Mouse (Mus musculus) mouse trophoblast stem cell (cell line): Measurements from ENCODE around the gene Opn3.

Experiments
- in situ Hi-C, 2 experiments: fragments of 300-500 bp; cut with MseI, MboI; formaldehyde crosslinking; loops; 2 replicates in 1 of 2; 3 replicates in 1 of 2; pipeline ENCODE4 v1.15.1; 2025

The Opn3 gene

DNA sequence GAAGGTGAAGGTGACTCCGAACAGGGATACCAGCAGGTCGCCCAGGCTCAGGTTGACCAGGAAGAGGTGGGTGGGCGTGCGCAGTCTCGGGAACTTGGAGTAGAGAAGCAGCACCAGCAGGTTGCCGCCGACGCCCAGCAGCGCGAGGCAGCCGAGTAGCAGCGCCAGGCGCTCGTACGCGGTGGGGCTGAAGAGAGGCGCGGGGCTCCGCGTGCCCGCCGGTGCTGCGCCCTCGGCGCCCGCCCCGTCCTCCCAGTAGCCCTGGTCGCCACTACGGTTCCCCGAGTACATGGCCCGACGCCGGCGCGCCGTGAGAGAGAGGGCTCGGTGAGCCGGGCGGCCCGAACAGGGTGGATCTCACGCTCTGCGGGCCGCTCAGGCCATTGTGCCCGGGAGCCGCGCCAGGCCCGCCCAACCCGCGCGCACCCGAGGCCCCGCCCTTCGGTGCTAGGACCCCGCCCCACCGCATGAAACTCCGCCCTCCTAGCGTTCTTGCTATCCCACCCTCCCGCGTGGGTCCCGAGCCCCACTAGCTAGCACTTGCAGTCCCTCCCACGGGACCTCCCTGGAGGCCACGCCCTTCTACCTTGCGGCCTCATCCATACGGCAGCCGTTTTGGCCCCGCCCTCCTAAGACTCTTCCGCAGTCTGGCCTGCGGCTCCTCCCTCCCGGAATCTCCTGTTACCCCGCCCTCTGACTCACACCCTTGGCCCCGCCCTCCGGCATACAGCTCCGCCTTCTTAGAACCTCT, at the start of gene Opn3, which contains the start of gene Chml:
Gene Opn3 (minus strand): TSS at position 531 of the 751 bp plus-strand sequence.
Gene Chml (minus strand): TSS at position 656 of the 751 bp plus-strand sequence.
- in situ Hi-C loops = no loop called here

DNA sequence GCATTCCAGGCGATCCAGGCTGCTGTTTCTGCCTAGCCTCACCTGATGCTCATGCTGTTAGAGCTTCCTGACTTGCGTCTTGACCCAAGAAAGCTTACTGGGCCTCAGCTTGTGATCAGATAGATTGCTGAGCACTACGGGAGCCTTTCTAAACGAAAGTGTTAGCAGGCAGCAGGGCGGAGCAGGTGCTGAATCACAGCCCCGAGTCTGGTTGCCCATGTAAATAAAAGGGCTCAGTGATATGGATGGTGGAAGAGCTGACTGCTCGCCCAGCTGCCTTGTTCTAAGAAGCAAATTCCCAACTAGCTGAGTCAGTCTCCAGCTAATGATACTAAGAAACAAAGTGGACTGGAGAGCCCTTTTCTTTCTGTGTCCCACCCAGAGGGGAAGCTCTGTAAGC, 33.2 kb upstream of the Opn3 start:
- in situ Hi-C loops = no loop called here

DNA sequence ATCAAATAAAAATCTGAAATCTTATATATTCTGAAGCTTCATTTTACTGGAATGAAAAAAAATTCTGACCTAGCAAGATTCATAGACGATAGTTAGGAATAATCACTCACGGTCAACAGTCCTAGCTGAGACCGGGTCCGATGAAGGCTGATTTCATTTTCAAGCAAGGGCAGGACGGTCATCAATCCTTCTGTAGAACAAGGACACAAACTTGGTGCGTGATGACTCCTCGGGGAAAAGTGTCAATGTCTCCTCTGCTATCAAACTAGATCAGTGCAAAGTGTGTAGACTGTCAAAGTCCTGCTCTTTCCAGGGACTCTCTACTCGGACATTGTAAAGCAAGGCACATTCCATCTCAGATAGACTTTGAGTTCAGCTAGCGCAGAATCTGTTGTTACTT, 24.3 kb upstream of the Opn3 start:
- in situ Hi-C loops = no loop called here

DNA sequence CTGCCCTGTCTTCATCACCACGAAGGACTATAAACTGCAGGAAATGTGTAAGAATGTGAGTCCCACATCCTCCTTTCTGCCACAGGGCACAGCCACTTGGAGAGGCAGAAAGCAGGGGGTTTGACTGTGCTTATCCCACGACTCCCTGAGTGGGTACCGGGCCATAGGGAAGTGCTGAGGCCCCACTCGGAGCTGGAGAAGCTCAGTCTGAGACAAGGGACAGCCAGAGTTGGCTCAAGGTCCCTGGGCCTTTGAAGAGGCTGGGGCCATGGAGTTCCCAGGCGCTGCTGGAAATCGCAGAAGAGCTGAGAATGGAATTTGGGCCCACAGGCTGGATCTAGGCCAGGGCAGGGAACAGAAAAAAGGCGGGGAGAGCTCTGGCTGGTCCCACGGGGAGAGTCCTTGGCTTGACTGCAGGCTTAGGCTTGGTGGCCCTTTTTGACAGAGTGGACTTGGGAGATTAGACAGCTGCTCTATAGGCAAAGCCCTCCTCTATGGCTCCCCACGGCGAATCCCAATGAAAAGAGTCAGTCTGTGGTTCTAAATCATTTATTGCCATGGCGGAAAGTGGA, 19.8 kb upstream of the Opn3 start:
- in situ Hi-C loops = no loop called here

DNA sequence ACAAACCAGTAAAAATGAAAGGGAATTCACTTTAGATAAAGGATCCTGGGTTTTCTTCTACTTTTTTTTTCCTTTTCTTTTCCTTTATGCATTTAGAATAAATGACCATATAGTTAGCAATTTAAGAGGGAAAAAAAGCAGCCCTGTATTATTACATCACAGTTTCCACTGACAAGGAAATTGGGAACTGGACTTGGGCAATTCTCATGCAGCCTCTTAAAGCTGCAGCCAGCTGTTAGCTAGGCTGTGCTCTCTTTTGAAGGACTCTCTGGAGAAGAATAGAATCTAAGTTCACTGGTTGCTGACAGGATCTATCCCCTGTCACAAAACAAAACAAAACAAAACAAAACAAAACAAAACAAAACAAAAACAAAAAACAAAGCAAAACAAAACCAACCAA, 15.4 kb upstream of the Opn3 start:
- in situ Hi-C loops = no loop called here

DNA sequence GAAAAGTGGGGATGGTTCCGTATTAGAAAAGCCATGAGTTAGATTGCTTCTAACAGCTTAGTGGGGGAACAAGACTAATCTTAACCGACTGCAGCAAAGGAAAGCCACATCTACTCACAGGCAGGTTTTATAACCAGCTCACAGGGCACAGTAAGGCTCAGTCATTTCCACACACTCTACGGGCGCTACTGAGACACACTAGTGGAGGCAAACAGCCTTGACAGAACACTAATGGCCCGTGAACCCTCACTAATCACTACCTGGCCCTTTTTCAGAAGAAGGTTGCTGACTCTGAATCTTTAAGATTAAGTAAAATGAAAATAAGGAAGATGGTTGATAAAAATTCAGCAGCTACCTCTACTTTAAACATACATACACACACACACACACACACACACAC, 15.0 kb upstream of the Opn3 start:
- in situ Hi-C loops = no loop called here

DNA sequence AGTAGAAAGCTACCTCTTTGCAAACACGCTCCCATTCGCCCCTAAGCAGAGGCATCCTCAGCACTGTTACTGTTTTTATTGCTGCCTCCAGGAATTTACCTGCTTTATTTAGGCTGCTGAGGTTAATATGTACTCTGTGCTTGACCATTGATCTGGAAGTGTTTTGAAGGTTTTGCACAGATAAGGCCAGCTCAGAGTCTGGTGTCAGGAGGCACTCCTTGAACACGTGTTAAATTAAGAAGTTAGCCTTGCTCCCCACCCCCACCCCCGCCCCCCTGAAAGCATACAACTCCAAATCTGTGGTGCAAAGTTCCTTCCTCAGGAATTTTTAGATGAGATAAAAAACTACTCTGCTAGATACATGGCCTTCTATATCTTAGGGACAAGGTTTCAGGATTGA, 8.6 kb upstream of the Opn3 start:
- in situ Hi-C loops = no loop called here

DNA sequence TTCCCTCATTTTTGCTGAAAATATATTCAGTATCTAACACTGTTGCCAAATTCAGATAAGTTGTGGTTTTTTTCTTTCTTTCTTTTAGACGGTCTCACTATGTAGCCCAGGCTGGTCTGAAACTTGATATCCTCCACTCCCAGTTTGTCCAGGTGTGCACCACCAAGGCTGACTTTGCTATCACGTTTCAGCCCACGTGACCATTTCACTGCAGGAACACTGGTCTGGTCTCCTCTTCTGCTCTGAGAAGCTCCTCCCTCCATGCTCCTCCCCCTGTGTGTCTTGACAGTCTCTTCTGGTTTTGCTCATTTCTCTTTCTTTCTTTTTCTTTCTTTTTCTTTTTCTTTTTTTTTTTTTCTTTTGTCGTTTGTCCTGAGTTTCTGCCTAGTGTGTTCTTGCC, 7.2 kb upstream of the Opn3 start:
- in situ Hi-C loops = no loop called here

DNA sequence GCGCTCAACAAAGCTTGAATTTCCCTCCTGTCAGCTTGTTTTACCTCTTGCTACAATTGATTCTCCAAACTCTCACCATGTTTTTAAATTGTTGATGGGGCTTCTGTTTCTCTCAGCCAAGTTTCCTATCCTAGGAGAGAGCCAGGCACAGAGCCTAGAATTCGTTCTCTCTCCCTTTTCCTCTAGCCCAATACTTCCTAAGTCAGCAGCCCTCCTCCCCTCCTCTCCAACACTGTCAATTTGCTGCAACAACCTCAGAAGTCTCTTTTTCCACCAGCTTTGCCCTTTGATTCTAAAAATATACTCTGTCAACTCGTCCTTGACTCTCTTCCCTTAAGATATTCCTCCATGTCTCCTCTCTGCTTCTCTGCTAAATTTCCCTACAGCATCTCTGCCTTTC, 6.8 kb upstream of the Opn3 start:
- in situ Hi-C loops = no loop called here

DNA sequence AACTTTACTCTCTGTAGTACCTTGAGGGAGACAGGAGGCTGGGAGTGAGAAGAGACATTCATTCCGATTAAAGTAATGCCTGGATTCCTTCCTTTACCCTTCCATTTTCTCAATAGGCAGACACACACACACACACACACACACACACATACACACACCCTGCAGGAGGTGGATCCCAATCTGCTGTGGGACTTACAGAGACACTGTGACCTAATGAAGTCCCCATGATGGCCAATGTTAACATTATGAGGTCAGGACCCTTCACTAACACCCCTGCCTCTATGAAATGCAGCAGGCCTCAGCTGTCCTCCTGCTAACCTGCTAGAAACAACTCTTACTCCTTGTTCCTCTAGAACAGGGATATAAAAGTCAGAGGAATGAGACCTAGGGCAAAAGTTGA, 5.7 kb upstream of the Opn3 start, which contains the start of gene Wdr64:
Gene Wdr64 (plus strand): TSS at position 301 of the 400 bp plus-strand sequence.
- in situ Hi-C loops = no loop called here

DNA sequence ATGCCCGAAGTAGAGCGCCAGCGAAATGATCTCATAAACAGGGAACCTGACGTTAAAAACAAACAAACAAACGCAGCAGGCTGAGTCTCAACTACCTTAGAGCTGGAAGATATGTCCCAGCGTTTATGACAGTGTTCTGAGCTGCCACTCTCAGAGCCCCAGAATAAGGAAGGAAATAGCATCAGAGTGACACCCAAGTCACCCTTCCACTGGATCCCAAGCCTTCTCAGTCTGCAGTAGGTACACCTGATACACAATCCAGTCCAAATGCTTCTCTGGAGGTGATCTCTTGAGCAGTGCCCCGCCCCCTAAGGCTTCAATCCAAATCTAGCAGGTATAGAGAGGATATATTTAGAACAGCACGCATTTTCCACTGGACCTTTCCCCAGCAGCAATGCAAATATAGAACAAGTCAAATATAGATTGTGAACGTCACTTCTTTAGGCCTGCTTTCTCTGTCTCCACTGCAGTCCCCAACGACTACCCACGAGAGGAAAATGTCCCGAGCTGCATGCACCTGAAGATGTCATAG, 919 bp upstream of the Opn3 start:
- in situ Hi-C loops = no loop called here

DNA sequence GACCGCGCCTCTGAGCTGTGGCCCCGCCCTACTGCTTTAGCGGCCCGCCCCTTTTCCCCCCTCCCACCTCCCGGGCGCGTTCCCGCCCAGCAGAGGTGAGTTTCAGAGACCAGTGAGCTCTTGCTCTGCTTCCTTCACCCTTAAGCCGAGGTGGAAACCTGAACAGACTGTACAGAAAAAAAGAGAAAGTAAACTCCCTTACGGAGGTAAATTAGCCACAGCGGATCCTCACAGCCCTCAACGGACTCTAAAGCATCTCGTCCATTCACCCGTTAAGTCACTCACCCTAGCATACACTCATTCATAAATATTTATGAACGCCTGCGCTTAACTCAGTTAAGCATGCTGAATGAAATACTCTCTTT, 403 bp upstream of the Opn3 start:
- in situ Hi-C loops = no loop called here

DNA sequence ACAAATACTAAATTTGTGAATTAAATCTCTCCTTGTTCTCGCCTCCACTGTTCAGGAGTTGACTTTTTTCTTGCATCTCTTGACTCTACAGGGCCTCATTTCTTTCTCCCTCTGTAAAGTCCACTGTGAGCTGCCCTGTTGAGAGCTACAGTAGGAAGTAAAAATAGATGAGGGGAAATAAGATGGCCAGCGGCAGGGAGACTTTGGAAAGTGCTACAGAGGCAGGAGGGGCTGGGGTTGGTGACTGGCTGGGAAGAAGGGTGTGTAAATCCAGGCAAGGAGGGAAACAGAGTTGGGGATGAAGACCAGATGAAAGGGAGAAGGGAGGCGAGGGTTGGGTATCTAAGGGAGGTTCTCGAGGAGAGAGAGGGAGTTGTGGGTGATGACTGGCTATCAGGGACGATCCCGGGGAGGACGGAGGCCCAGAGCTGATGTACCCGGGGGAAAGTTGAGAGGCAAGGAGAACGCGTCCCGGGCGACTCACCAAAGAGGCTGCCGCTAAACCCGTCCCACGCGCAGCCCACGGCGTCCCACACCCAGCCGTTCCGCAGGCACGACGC, 810 bp downstream of the Opn3 start:
- in situ Hi-C loops = no loop called here

DNA sequence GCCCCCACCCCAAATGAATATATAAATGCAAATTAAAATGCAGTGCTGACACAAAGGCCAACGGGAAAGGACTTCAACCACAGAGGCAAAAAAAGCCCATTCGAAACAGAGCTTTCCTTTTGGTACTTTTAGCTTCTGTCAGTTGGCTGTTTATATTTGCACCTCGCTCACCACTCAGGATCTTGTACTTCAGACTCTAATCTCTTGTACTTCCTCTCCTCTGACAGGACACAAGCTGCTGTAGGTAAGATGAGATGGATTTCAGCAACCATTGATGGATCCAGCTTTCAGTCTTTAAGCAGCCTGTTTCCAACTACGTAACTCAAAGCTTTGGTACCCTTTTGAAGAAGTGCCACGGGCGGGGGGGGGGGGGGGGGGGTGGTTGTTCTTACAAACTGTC, 11.6 kb downstream of the Opn3 start:
- in situ Hi-C loops = no loop called here

DNA sequence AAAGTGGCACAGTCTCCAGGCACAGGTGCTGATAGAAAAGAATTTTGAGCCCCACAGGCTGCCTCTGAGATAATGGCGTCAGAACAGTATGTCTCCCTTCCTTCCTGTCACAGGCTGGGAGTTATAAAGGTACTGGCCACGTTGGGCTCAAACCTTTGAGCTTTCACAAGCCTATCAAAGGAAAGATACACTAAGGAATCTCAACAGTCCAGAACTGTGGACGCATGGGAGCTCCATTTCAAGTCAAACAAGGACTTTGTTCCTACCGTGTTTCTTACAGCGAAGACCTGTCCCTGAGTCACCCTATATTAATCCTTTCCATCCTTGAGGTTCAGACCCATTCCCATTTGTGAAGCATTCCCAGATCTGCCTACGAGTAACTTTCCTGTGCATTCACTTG, 15.1 kb downstream of the Opn3 start:
- in situ Hi-C loops = no loop called here

DNA sequence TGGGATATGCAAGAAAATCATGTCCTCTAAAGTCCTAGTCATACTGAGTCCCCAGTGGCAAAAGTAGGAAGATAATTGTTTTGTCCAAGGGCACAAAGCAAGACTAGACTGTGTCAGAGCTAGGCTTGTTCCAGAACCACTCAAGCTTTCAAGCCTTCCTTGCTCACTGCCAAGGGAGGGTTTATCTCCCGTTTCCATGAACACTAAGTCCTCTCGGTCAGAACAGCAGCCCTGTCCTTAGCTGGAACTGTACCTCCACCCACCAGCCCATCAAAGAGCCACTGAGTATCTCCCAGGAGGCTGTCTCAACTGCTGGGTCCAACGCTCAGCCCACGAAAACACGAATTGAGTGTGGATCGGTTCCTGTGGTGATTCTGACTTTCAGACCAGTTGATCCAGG, 17.5 kb downstream of the Opn3 start:
- in situ Hi-C loops = no loop called here

DNA sequence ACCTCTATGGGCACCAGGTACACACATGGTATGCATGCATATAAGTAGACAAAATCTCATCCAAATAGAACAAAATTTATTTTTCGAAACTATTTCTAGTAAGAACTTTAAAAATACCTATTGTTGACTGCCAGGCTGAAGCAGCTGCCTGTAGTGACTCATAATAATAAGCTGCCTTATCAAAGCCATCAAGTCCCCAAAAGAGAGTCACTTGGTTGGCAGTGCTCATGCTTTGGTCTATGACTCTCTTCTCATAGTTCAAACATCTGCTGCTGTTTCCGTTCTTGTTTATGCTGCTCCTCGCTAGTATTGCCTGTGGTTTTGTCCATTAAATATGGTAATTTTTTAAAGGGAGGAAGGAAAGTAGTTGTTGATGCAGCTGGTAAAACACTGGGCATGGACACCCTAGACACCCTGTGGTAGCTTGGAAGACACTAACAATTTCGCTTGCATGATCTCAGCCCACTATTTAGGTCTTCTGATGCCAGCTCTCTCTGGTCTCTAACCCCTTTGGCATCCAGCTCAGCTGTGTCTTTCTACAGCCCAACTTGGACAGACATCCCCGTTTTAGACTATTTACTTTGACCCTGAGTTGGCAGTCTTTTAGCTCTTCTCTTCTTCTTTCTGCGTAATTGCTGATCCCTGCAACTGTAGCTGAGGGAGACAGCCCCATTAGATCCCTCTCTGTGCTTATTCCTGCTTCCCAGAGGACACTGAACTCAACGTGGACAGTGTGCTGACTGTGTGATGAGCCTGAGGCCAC, 18.8 kb downstream of the Opn3 start:
- in situ Hi-C loops = no loop called here

DNA sequence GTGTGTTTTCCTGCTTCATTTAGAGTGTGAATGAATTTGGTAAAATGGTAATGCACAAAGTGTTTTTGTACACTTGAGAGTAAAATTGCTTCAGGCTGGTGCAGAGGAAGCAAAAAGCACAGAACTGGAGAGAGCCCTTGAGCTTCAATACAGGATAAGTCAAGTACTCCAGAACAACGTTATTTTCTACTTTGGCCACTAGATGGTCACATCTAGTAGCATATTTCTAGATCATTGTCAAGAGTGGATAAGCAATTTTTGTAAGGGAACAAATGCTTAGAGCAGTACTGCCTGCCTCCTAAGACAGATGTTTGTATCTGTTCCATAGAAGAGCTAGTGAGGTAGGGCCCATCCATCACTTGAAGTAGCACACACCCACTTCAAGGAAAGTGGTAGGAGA, 20.9 kb downstream of the Opn3 start:
- in situ Hi-C loops = no loop called here

DNA sequence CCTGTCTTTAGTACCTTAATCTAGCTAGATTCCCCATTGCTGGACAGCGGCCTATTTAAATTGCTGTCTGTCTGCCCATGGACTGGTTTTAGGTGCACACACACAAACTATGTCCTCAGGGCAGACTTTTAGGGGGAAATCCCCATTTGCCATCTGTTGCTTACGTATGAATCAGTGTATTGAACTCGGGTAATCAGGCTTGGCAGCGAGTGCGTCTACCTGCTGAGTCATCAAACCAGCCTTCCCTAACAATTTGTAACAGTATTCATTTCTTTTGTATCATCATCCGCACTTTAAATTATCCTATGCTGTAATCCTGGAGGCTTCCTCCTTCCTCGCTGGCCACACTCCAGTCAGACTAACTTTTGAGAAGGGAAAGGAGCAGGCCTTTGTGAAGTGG, 22.5 kb downstream of the Opn3 start:
- in situ Hi-C loops = no loop called here

DNA sequence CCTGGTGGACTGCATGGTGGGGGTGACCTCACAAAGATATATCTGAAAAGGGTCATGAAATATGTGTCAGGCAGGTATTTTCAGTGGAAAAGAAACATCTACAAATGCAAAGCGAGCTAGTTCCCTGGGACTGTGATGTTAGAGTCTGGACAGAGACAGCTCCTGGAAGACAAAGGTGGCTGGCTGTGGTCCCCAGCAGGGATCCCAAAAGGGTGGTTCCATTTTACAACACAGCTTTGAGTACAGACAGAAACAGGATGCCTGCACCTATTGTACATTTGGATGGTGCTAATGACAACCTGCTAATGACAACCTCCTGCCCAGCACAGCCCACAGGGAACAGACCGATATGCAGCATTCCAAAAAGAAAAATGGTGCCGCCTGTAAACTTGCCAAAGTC, 23.1 kb downstream of the Opn3 start:
- in situ Hi-C loops = no loop called here

DNA sequence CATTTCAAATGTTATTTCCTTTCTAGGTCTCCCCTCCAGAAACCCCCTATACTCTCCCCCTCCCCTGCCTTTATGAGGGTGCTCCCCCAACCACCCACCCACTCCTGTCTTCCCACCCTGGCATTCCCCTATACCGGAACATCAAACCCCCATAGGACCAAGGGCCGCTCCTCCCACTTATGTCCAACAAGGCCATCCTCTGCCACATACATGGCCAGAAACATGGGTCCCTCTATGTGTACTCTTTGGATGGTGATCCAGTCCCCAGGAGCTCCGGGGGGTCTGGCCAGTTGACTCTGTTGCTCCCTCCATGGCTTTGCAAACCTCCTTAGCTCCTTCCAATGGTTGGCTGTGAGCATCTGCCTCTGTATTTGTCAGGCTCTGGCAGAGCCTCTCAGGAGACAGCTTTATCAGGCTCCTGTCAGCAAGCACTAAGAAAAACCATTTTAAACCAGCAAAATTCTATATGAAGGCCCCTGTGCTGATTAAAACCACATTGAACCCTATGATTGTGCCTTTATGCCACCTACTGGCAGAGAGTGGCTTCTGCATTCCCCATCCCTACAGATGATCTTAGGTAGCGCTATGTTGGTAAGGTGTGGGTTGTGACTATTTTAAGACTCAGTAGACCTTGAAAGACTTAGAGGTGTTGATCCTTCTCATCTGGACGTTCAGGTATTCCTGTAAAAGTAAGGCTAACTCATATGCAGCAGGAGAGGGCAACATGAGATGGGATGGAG, 23.7 kb downstream of the Opn3 start:
- in situ Hi-C loops = no loop called here

DNA sequence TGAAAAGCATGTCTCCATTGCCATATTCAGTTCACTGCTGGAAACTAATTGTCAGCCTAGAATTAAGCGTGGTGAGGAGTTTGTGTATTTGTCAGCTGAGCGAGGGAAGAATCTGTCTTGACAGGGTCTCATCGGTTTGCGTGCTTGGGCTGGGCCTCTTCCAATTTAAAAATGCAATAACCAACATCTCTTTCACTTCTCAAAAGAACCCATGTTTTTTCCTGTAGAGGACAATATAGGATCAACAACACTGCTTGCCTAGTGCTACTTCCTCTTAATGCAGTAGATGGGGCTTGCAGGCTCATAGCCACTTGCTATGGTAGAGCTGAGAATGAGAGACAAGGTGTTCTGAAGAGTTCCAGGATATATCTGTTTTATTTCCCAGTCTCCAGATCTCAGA, 32.7 kb downstream of the Opn3 start:
- in situ Hi-C loops = no loop called here
